Mouse (Mus musculus): ENCODE data around the gene St3gal3.

Gene St3gal3

GRCm38 (mm10) chr4:118138891-118139290, 4.2 kb upstream of the St3gal3 start:
- DNase-seq: peak; percentile 87

GRCm38 (mm10) chr4:118137857-118138256, 3.1 kb upstream of the St3gal3 start:
- DNase-seq: peak; percentile 82

DNA sequence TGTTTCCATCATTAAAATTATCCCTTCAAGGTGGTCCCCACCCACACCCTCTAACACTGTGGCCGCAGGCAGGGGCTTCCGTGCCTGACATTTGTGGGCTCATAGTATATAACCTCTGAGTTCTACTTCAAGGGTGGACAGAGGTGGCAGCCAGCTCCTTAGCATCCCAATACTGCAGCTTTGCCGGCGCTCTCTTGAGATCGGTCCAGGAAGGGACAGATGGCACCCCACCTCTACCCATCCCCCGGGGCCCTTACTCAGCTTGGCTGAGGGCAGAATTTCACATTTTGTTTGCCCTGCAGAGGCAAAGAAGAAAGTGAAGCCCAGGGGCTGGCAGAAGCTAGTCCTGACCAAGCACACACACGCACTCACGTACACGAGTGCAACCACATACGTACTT, 2.6 kb upstream of the St3gal3 start:
- DNase-seq: no peak

DNA sequence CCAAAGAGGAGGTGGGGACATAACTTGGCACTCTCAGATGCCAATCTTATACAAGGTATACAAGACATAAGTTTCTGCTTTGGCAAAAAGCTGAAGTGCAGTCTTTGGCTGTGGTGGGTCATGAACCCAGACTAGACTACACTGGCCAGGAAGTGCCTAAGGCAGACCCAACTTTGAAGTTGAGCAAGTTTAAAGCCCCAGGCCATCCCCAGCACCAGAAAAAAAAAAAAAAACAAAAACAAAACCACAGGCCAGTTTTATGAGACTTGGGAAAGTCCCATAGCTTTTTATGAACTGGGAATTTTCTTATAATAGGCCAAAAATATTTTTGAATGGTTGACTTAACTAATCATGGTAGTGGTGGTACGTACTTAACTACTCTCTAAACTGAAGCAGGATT, 700 bp upstream of the St3gal3 start:
- no peak for DNase-seq

GRCm38 (mm10) chr4:118131329-118131728, 3.4 kb downstream of the St3gal3 start:
- no peak for DNase-seq

GRCm38 (mm10) chr4:118123030-118123704, 11.5 kb downstream of the St3gal3 start:
- DNase-seq: no peak

DNA sequence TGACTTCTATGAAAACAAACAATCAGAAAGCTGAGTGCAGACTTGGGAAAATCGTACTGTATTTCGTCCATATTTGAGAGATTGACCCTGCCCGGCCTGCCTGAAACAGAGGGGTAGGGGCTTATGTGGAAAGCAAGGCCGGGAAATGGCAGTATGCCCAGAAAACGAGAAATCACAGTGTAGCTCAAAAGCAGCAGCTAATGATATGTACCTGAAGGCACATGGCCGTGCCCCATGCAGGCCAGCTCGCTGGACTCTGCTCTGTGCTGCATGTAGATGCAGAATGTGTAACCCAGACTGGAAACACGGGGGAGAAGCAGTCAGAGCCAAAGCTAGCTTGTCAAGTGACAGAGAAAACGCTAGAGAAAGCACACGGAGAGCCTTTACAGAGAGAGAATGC, 12.6 kb downstream of the St3gal3 start:
- no peak for DNase-seq

DNA sequence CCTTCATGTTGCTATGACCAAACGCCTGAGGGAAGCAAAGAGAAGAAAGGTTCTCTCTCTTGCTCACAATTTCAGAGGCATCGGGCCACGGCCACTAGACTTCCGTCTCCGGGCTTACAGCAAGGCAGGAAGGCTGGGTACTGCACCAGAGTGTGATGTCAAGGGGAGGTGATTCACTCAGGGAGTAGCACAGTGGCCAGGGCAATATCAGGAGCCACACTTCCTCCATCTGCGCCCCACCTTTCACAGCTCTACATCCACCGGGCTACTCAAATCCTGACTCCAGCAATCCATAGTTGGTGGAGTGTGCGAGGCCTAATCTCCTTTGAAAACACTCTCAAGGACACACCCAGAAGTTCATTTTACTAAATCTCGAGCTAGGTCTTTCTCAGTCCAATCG, 17.1 kb downstream of the St3gal3 start:
- no peak for DNase-seq

- DNase-seq: no peak
Observed at GRCm38 (mm10) chr4:118116098-118116497, 18.6 kb downstream of the St3gal3 start.

GRCm38 (mm10) chr4:118115132-118115531, 19.6 kb downstream of the St3gal3 start:
- DNase-seq: no peak

DNA sequence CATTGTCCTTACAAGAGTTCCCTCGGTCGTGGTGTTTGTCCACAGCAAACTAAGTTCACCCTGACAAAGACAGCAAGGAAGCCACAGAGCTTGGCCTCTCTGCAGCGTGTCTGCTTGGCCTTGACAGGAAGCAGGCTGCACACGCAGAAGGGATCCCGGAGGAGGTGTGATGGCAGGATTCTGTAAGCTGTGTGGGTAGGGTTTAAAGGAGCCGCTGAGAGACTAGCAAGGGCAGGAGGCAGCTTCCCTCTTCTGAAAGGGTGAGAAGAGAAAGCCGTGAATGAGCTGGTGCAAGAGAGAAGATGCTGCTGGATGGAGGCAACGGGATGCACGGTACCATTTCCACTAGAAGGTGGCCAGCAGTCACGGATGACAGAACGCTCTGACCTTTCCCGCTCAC, 22.1 kb downstream of the St3gal3 start:
- peak; percentile 37 for DNase-seq

DNA sequence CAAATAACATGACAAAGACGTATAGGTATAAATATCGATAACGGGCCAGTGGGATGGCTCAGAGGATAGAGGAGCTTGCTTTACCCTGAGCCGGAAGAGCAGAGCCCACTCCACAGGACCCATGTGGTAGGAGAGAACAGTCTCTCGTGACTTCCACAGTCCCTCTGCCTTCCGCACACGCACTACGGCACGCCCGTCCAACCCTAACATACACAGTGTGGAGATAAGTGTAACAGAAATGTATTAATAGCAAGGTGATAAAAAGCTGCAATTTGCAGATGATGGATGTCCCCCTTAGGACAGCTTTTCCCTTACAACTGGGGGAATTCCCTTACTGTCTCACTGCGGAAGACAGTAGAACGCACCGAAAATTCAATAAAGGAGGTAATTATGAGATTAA, 25.1 kb downstream of the St3gal3 start:
- DNase-seq: no peak

DNA sequence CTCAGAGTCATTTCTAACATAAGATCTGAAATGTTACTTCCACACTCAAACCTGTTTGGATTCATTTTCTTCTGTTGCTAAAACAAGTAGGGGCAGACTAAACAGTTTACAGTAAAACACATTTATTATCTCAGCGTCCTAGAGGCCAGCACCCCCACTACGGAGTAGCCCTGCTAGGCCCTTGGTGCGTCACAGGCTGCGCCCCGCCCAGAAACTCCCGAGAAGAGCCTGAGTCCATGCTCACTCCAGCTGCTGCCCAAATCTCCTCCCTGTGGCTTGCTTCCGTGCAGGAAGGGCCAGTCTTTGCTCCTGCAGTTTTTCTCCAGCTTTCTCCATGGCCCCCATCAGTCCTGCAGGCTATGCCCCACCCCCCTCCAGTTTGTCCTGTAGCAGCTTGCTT, 25.9 kb downstream of the St3gal3 start:
- DNase-seq: no peak

DNA sequence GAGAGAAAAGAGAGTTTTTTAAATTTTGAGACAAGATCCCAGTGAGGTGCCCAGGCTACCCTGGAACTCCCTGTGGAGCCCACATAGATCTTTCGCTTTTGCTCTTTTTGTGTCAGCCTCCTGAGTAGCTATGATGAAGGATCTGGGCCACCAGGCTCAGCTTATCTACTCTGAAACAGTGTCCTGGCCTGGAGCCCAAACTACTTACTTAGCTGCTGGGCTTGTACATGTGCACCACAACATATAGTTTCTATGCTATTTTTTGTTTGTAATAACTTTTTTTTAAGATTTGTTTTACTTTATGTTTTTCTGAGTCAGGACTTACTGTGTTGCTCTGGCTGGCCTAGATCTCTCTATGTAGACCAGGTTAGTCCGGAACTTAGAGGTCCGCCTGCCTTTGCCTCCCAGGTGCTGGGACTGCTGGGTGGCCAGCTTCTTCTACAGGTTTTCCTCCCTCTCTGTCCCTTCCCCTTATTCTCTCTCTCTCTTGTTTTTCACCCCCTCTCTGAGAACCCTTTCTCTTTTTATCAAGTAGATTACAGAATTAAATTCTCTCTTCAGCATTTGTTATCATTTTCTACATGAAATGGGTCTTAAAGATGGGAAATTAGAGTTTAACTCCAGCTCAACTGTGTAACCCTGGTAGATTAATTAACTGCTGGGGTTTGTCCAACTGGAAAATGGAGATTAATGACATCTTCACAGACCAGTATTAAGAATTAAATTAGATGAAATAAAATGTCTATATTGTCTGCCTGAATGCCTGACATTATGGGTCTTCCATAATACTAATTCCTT, 29.3 kb downstream of the St3gal3 start:
- DNase-seq: no peak

GRCm38 (mm10) chr4:118103280-118103830, 31.4 kb downstream of the St3gal3 start:
- DNase-seq: no peak

GRCm38 (mm10) chr4:118101497-118101896, 33.2 kb downstream of the St3gal3 start:
- no peak for DNase-seq

- no peak for DNase-seq
Observed at GRCm38 (mm10) chr4:118099637-118100364, 34.9 kb downstream of the St3gal3 start.

DNA sequence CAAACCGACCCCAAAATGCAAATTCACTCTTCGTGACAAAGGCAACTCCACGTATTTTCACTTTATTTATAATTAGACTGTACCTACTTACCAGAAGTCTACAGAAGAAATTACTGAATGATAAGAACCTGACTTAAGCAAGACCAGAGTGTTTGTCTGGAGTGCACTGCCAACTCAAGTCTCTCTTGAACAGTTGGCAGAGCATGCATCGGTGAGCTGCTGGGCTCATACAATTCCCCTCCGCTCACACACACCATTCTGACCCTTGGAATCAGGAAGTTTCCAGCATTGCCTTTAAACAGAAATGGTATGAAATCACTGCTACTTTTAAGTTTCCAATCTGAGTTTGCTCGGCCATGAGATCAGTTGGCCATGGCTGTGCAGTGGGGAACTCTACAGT, 36.1 kb downstream of the St3gal3 start:
- no peak for DNase-seq

DNA sequence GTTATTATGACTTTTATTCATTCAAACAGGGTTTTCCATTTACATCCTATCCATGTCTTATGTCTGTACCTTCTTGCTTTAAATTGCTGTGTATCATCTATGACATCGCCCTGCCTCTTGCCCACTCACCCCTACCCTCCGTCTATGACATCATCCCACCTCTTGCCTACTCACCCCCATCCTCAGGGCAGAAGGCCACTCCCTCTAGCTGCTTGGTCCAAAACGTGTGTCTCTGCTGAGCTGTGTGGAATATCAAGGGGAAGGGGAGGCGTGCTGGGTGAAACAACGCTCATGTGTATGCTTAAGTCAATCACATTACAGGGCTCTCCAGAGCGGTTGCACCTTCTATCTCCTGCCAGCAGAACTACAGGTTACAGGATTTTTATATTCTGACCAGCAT, 38.6 kb downstream of the St3gal3 start:
- DNase-seq: no peak

GRCm38 (mm10) chr4:118092784-118093457, 41.8 kb downstream of the St3gal3 start:
- no peak for DNase-seq

DNA sequence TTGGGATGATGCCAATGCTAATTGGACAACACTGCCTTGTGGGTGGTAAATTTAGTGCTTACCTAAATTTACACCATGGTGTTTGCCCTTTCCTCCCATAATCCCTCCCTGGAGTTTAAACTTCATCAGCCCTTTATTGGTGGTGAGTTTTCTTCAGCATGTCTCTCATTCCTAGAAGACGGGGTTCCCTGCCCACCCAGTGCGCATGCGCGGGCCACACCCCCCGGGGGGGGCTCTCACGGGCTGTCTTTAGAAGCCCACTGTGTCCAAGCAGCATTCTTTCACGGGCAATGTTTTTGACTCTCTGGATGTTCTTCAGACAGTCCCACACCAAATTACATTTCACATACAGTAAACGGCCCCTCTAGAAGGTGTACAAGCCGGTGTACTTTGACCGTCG, 44.3 kb downstream of the St3gal3 start:
- no peak for DNase-seq

- DNase-seq: peak; percentile 26
Observed at GRCm38 (mm10) chr4:118089939-118090338, 44.8 kb downstream of the St3gal3 start.

DNA sequence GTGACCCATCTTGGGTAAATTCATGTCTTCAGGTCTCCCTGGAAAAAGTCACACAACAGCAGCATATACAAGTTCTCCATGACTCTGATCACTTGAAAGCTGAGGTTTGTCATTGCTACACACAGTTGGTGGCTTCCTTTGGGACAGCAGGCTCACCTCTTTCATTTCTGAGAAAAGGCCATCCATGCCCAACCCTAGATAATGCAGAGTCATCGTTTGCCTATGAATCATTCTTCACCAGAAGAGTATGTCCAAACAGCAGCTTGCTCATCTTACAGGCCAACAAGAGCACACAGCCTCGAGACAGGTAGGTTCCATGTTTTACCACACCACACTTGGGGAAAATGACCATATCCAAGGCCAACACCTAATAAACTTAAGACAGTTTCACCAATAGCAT, 45.9 kb downstream of the St3gal3 start:
- DNase-seq: no peak
